Mouse (Mus musculus) monocyte, adult 5-6 weeks (primary cell): ENCODE data around the gene Adgrd1. TPM values are rescaled to one million over a fixed set of nuclear protein-coding genes. Genes with fewer than 3 reads are reported as not detected.

Experiments
- ATAC-seq: fragments of 153-309, 156-312 bp; replicated peaks from 2 replicates; pipeline ENCODE4 v1.8.0; 2017; ENCODE audit warnings: mild to moderate bottlenecking; ENCODE audit not compliant: low TSS enrichment, insufficient number of reproducible peaks, severe bottlenecking, poor library complexity, low FRiP score
- total RNA-seq: library from RNA; stranded (forward); fragments of 200-1000, 200-491, 200-594 nt; gene quantifications from 3 replicates; pipeline ENCODE4 v1.2.3, GENCODE M21; 2017

The Adgrd1 gene
- total RNA-seq, 1 experiment from 2014 or later, result not detected

GRCm38 (mm10) chr5:129180715-129181228, 84.2 kb downstream of the Adgrd1 start:
- no peak for ATAC-seq

- ATAC-seq, result no peak
Observed at GRCm38 (mm10) chr5:129181450-129181849, 84.9 kb downstream of the Adgrd1 start.

GRCm38 (mm10) chr5:129182554-129182953, 86.0 kb downstream of the Adgrd1 start:
- ATAC-seq, result no peak

- ATAC-seq, result no peak
Observed at GRCm38 (mm10) chr5:129186260-129186659, 89.7 kb downstream of the Adgrd1 start.

GRCm38 (mm10) chr5:129186926-129187325, 90.4 kb downstream of the Adgrd1 start:
- no peak for ATAC-seq

GRCm38 (mm10) chr5:129189071-129189470, 92.5 kb downstream of the Adgrd1 start:
- no peak for ATAC-seq

GRCm38 (mm10) chr5:129190077-129190476, 93.5 kb downstream of the Adgrd1 start:
- no peak for ATAC-seq

GRCm38 (mm10) chr5:129196501-129196900, 100.0 kb downstream of the Adgrd1 start:
- ATAC-seq, result no peak

GRCm38 (mm10) chr5:129196971-129197519, 100.5 kb downstream of the Adgrd1 start:
- no peak for ATAC-seq

- no peak; the same call in 1 of the 2 replicates for ATAC-seq
Observed at GRCm38 (mm10) chr5:129200132-129200531, 103.6 kb downstream of the Adgrd1 start.

- no peak for ATAC-seq
Observed at GRCm38 (mm10) chr5:129208279-129208678, 111.7 kb downstream of the Adgrd1 start.

- ATAC-seq, result no peak
Observed at GRCm38 (mm10) chr5:129208845-129209244, 112.3 kb downstream of the Adgrd1 start.

GRCm38 (mm10) chr5:129211385-129212031, 115.0 kb downstream of the Adgrd1 start:
- no peak for ATAC-seq

- ATAC-seq, result no peak
Observed at GRCm38 (mm10) chr5:129214023-129214422, 117.5 kb downstream of the Adgrd1 start.

GRCm38 (mm10) chr5:129216001-129216400, 119.5 kb downstream of the Adgrd1 start:
- no peak for ATAC-seq

GRCm38 (mm10) chr5:129217481-129218221, 121.1 kb downstream of the Adgrd1 start:
- no peak for ATAC-seq

- ATAC-seq, result no peak
Observed at GRCm38 (mm10) chr5:129218222-129218505, 121.6 kb downstream of the Adgrd1 start.

GRCm38 (mm10) chr5:129218537-129218981, 122.0 kb downstream of the Adgrd1 start:
- no peak for ATAC-seq

GRCm38 (mm10) chr5:129219178-129219760, 122.7 kb downstream of the Adgrd1 start:
- no peak for ATAC-seq
